Mouse (Mus musculus) lung, postnatal 10 days (tissue): Measurements from ENCODE around the gene Dusp14.

ENCODE experiments used
- DNase-seq: peaks from one replicate; pipeline ENCODE4 v3.0.0; 2021

Gene Dusp14

DNA sequence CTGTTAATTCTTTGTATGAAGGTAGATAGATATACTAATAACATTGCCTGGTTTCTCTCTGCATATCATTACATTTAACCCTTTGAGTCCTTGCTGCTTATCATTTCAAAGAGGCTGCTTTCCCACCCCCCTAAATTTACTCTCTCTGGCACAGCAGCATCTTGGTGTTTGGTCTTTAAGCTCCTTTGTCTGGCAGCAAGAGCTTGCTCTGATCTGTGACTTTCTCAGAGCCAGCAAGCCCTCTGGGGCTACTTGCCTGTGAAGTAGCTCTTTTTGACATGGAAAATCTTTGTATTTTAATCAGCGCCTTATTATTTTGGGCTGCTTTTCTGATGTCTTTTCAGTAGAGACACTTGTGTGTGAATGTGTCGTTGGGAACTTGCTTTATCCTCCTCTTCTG lies 57.5 kb downstream of the Dusp14 start:
- no peak for DNase-seq

GRCm38 (mm10) chr11:84011050-84011449 lies 58.0 kb downstream of the Dusp14 start:
- no peak for DNase-seq

DNA sequence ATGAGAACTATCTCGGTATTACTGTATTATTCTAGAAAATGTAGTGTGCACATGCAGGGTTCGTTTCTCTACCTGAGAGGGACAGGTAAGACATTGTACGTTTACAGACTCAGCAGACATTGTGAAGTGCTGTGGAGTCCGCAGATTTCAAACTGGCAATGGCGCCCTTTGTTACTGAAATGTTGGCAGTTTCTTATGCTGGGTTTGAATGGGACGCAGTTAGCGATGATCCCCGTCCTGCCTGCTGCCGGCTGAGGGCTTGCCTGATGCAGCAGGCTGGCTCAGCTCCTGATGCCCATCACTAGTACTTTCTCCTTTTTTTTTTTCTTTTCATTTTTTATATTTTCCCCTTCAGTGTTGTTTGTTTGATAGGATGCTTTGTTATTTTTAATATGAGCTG lies 58.6 kb downstream of the Dusp14 start:
- no peak for DNase-seq

DNA sequence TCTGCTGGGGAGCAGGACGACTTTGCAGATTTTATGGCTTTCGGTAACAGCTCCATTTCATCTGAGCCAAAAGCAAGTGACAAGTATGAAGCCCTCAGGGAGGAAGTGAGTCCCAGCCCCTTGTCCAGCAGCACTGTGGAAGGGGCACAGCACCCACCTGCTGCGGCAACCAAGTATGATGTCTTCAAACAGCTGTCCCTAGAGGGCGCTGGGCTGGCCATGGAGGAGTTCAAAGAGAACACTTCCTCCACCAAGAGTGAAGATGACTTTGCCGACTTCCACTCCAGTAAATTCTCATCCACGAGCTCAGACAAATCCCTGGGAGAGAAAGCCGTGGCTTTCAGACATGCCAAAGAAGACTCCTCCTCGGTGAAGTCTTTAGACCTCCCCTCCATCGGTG lies 60.1 kb downstream of the Dusp14 start:
- DNase-seq = no peak

GRCm38 (mm10) chr11:84003986-84004385 lies 65.1 kb downstream of the Dusp14 start:
- no peak for DNase-seq

DNA sequence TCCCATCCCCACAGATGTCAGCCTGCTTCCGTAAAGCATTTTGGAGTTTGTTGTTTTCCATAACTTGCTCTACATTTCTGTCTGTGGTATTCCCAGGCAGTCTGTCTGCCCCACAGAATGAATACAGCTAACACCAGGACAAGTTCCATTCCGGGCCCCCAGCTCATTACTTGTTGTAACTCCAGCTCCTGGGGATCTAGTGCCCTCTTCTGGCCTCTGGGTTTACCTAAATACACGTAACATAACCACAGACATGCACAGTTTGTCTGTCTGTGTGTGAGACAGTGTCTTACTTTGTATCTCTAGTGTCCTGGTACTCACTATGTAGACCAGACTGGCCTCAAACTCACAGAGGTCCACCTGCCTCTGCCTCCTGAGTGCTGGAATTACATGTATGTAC lies 67.8 kb downstream of the Dusp14 start:
- DNase-seq = no peak

- no peak for DNase-seq
Measured at GRCm38 (mm10) chr11:83999411-83999915, 69.6 kb downstream of the Dusp14 start.

GRCm38 (mm10) chr11:83998993-83999392 lies 70.1 kb downstream of the Dusp14 start:
- DNase-seq = no peak
